Mouse (Mus musculus): ENCODE results near the gene Arl10.

DNA sequence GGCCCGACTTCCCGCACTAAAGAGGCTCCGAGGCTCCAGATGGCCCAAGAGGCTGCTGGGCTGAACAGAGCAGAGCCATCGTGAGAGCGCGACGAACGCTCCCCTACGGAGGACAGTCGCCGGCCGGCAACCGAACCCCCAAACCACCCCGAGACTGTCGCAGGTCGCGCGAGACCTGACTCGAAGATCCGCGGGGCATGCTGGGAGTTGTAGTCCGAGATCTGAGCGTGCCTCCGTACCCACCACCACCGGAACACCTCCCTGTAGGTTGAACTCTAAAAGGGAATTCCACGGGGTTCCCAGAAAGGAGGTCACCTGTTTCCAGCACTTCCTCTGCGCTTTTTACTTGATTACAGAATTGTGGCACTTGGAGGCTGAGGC lies 9.6 kb upstream of the Arl10 start, which contains the start of gene 4833439L19Rik:
- TF ChIP-seq FLI1 (IDR thresholded peaks at IDR 0.05; ENCODE audit: low read length), result no peak
- TF ChIP-seq GATA1 (IDR thresholded peaks at IDR 0.05; ENCODE audit: borderline replicate concordance, low read length), result no peak

Data from megakaryocyte, embryonic 14.5 days (primary cell).